Mouse (Mus musculus): ENCODE measurements around the gene Ric8a.
A peak's percentile ranks its signal among the peaks of the same experiment; 100 is the strongest.

- TF ChIP-seq CTCF (IDR thresholded peaks at IDR 0.05; ENCODE audit: low read depth, low read length) (no peak), EP300 (IDR thresholded peaks at IDR 0.05; ENCODE audit: insufficient read depth, low read depth, low read length) (0 out of 2 replicates have a peak, but pooled peaks have one; percentile 5)
Measured at GRCm38 (mm10) chr7:140881696-140882468, 25.1 kb downstream of the Ric8a start, which contains the start of the genes Psmd13 and Sirt3.
